Mouse (Mus musculus) layer of hippocampus, adult 8-10 months (tissue): ENCODE measurements around the gene Dchs2. TPM values are rescaled to one million over a fixed set of nuclear protein-coding genes. Genes with fewer than 3 reads are reported as not detected.
A peak's percentile ranks its signal among the peaks of the same experiment; 100 is the strongest.
"Not testable (repeated sequence)": the region's sequence is repeated elsewhere in the genome, so short reads cannot be mapped to it uniquely, and the experiment has no call there.

Experiments
- DNase-seq, 2 experiments: peaks; one replicate each; pipeline ENCODE4 v3.0.0; 2022; ENCODE audit warnings: low spot score in 2 of 2
- total RNA-seq, 4 experiments: library from RNA; stranded (reverse); gene quantifications; 2 replicates each; pipeline ENCODE4 v1.2.4; 2022

The Dchs2 gene
- 1 to 10 TPM; 3.3 to 4.8 (median 4.4) TPM for total RNA-seq

DNA sequence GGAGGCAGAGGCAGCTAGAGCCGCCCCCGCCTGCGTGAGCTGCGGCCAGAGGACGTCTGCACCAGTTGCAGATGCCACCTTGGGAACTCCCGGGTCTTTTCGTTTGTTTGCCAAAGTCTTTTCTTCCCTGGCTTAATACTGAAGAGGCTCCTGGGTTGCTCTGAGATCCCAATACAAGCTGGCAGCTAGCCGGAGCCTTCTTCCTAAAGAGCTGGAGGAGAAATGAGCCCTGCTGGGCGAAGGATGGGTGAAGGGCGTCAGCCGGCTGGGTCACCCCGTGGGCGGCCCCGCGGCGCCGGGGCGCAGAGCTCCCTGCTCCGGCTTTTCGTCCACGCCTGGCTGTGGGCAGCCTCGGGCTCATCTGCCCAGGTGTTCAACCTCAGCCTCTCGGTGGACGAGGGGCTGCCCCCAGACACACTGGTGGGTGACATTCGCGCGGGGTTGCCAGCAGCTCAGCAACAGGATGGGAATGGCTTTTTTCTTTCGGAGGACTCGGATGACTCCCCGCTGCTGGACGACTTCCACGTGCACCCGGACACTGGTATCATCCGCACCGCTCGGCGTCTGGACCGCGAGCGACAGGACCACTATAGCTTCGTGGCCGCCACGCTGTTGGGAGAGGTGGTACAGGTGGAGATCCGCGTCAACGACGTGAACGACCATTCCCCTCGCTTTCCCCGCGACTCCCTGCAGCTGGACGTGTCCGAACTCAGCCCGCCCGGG lies at the start of gene Dchs2:
Gene Dchs2, plus strand, starts transcription at position 223 of the 723 bp plus-strand sequence.
- DNase-seq = no peak

- DNase-seq = peak; percentile 21 to 59
Observed at GRCm38 (mm10) chr3:83080567-83081055, 47.1 kb upstream of the Dchs2 start.

DNA sequence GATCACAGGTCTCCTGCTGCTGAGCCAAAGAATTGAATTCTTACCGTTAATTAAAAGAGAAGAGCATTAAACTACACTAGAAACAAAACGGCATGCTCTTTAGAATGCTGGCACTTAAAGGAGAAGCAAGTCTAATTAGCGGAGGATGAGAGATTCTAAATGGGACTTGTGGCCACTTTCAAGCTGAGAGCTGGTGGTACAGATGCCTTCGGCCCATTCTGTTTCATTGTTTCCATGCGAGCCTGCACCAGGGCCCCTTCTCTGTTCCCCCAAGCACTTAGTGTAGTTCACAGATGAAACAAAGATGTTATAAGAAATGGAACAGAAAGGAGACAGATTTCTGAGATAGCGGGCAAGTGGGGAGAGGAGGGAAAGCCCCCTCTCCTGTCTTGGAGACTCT lies 30.2 kb upstream of the Dchs2 start:
- DNase-seq = no peak

GRCm38 (mm10) chr3:83098546-83099034 lies 29.2 kb upstream of the Dchs2 start:
- no peak for DNase-seq

GRCm38 (mm10) chr3:83099139-83099538 lies 28.6 kb upstream of the Dchs2 start:
- DNase-seq = no peak

- DNase-seq = no peak
Observed at GRCm38 (mm10) chr3:83099651-83100050, 28.1 kb upstream of the Dchs2 start.

- DNase-seq = no peak
Observed at GRCm38 (mm10) chr3:83102286-83102685, 25.5 kb upstream of the Dchs2 start.

DNA sequence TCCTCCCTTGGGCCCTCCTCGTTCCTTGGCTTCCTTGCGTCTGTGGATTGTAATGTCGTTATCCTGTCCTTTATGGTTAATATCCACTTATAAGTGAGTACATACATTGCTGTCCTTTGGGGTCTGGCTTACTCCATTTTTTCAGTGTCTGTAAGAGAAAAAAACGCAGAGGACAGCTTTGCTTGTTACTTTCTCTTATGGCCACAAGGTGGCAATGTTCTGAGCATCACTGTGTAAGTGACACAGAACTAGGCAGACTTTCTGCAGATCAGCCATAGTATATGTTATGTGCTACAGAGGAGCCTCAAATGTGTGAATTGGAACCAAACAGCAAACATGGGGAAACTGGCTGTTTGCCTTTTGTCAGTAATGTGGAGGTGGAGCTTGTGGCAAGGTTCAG lies 17.6 kb upstream of the Dchs2 start:
- no peak for DNase-seq

GRCm38 (mm10) chr3:83111485-83112261 lies 16.1 kb upstream of the Dchs2 start:
- DNase-seq = no peak

DNA sequence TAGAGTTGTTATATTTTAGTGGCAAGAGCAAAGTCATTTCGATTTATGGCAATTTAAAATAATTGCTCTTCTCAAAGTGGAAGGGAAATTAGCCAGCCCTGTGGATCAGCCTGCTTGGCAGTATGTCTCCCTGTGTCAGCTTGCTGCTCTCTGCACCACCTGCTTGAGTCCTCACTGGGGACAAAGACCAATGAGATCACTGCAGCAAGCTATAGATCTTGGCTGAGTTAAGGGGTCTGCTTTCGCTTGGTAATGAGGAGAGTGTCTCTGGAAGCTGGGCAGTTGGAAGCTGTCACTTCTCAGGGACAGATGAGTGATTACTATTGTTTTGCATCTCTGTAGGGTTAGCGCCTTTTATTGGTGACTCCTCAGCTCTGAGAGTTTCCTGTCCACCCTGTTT lies 14.9 kb upstream of the Dchs2 start:
- no peak for DNase-seq

DNA sequence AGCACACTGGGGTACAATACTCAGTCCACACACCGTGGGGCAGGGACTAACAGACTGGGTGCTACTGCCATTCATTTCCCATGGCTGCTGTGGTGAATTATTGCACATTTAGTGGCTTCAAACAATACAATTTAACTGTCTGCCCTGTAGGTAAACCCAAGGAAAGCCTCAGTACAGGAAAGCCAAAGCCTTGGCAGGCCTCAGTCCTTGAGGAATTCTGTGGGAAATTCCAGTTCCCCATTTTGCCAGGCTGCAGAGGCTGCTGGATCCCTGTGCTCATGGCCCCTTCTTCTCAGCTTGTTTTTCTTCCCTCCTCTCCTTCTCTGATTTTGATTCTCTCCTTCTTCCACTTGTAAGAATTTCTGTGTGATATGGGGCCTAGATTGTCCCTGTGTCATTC lies 12.8 kb upstream of the Dchs2 start:
- no peak for DNase-seq

DNA sequence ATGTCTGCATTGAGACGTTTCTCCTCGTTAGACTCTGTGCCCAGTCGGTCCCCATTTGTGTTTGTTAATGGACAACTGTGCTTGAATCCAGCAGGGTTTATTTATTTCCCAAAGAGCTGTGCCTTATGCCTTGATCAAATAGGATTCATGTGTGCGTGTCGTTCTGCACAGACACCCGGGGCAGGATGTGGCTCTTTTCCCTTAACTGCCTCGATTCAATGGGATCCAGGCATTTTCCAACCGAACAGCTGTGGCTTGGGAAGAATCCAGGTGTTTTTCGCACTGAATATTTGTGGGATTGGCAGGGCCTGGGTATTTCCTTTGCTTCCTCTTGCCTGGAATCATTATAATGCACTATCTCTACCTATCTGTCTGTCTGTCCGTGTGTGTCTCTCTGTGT lies 10.2 kb upstream of the Dchs2 start:
- no peak for DNase-seq

DNA sequence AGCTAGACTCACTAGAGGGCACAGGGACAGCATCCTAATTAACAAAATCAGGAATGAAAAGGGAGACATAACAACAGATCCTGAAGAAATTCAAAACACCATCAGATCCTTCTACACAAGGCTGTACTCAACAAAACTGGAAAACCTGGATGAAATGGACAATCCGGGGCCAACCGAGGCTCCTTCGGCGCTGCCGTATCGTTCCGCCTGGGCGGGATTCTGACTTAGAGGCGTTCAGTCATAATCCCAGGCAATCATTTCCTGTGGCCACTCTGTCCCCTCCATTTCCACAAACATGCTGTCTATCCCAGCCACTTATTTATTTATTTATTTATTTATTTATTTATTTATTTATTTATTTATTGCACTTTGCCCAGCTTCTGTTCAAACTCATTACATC lies 3.8 kb upstream of the Dchs2 start:
- DNase-seq = not testable (repeated sequence)

- no peak for DNase-seq
Observed at GRCm38 (mm10) chr3:83127088-83127725, 541 bp upstream of the Dchs2 start.

DNA sequence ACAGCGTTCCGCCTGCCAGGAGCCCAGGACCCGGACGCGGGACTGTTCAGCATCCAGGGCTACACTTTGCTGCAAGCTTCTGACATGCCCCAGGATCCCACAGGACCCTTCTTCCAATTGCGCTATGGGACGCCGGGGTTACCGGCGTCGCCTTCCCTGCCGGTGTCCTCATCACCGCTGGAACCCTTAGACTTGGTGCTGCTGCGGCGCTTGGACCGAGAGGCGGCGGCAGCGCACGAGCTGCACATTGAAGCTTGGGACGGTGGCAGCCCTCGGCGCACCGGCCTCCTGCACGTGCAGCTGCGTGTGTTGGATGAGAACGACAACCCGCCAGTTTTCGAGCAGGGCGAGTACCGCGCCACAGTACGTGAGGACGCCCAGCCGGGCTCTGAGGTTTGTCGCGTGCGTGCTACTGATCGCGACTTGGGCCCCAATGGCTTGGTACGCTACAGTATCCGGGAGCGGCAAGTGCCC lies 738 bp downstream of the Dchs2 start:
- DNase-seq = no peak

GRCm38 (mm10) chr3:83129151-83129550 lies 1.4 kb downstream of the Dchs2 start:
- no peak for DNase-seq

DNA sequence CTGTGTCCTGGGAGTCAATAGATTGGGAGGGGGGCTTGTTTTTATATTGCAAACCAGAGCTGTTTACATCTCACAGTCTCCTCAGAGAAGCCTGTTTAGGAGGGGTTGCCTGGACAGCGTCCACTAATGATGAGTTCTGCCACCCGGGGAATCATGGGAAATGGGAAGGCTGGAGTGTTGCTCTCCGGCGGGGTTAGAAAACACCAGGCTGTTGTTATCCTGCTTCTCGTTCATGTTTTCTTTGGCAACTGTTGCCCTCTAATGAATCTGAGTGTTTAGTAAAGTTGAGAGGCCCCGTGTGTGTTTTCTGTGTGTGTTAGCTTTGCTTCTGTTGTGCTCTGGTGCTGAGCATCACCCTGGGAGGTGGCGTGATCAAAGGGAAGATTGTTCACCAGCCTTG lies 8.7 kb downstream of the Dchs2 start:
- no peak for DNase-seq

DNA sequence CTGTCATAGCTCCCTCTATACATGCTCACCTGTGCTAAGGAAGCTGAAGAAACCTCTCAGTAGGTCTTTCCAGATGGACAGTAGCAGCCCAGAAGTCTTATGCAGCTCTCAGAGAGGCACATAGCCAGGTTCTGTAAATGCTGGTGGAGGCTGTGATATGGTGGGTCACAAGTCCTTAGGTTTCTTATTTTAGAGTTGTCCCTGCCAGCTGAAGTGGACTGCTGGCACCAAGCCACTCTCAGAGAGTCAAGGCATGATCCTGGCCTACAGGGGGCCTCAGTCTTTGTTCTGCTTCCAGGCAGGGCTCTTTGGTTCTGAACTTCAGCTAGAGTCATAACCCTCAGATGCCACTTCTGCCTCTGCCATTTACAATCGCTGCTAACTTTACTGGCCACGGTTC lies 11.1 kb downstream of the Dchs2 start:
- DNase-seq = no peak

DNA sequence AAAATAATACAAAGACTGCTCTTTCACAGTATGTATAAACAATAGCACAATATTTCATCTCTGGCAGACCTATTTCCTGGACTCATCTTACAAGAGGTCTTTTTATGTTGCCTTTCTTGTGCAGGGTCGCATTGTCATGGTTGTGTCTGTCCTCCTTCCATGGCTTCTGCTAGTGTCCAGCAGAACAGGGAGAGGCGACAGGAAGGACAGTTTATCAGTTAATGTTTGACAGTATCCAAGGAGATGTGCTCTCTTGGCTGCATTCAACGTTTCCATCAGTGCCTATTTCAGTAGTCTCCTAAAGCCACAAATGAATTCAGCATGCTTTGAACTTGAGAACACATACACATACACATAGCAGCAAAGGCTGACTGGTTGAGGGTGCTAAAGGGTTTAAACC lies 17.9 kb downstream of the Dchs2 start:
- no peak for DNase-seq

DNA sequence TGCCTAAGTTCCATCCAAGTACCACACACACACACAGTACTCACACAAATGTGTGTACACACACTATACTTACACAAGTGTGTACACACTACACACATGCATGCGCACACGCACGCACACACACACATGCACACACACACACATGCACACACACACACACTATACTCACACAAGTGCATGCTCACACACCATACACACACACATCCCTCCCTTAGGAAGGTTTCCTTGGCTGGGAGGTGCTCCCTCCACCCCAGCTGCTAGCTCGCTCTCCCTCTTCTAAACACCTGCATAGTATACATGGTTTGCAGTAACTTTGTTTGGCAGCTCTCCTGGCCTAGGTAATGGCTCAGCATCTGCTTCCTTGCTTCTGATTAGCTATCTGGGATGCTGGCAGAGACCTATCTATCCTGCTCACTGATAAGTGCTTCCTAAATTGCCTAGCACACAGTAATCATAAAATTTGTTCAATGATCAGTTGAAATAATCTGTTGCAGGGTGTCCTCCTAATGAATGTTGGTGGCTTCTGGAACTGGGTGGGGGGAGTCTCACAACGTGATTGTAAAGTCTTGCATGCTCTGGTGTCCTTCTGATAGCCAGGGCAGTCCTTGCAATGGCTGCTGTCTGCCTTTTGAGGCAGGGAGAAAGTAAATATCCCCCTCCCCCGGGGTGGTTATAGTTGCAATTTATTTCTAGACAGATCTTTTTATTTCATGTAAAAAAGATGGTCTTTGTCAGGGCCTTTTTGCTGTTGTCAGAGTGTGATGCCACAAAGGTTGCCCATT lies 19.7 kb downstream of the Dchs2 start:
- DNase-seq = no peak

DNA sequence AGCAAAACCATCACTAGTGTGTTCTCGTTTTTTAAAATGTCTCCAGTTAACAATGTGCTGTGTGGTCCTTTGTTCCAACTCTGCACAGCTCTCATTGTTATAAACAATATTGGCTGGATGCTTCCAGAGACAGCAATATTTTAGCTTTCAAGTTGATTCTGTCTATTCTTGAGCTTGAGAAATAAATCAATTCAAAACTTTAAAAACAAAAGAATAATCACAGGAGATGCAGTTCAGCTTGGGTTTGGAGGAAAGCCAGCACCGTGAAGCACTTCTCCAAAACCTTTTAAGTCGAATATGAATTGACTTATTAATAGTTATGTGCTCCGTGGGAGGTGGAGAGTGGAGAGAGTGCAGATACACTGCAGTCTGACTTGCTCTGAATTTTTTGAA lies 20.3 kb downstream of the Dchs2 start:
- no peak for DNase-seq
